In the genomic region with DNA sequence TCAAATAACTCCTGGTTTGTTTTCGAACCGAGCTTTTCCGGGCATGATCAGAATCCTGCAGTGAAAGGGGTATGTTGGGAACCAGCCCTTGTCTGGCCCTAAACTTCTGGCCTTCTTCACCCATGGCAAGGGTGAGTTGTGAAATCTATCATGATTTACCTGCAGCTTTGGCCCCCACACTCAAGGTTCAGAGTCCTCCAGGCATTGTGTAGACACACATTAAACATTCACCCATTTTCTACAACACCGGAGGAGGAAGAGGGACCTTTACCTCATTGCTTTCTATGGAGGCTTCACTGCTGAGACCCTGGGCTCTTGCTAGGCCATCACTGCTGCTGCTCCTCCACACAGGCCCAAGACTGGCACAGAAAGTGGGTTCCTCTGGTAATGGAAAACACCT, we compare ENCODE assay signal across 20 mouse cellular contexts. TPM values are rescaled to one million over a fixed set of nuclear protein-coding genes. Genes with fewer than 3 reads are reported as not detected.
"Had no signal": no experiment of that assay in that cellular context is flagged by ENCODE, and none has a peak within 500 bp of the region (broad histone marks: within the 10 kb centered on the region; RNA-seq: fewer than 3 reads in every experiment).

No protein-coding gene starts in this region.

- H3K4me3 ChIP-seq: layer of hippocampus, adult 2 months; midbrain, embryonic 12.5 days; midbrain, embryonic 15.5 days; neural tube, embryonic 12.5 days; neural tube, embryonic 15.5 days; stomach, embryonic 15.5 days had no signal

- H3K4me2 ChIP-seq: midbrain, embryonic 12.5 days; midbrain, embryonic 15.5 days; neural tube, embryonic 12.5 days; neural tube, embryonic 15.5 days; stomach, embryonic 15.5 days had no signal

- H3K27me3 ChIP-seq: midbrain, embryonic 12.5 days; midbrain, embryonic 15.5 days; neural tube, embryonic 12.5 days; neural tube, embryonic 15.5 days; stomach, embryonic 15.5 days had no signal

- H3K9me3 ChIP-seq: midbrain, embryonic 12.5 days; midbrain, embryonic 15.5 days; neural tube, embryonic 12.5 days; neural tube, embryonic 15.5 days; stomach, embryonic 15.5 days had no signal

- DNase-seq: layer of hippocampus, adult 9-11 months; lung, adult 2 months; lung, postnatal 14 days; lung, postnatal 4 days; right cerebral cortex, adult 18-20 months; right cerebral cortex, postnatal 14 days; spleen, adult 18-20 months; thymus, postnatal 25 days had no signal

- H3K27ac ChIP-seq: layer of hippocampus, adult 2 months; midbrain, embryonic 12.5 days; midbrain, embryonic 15.5 days; neural tube, embryonic 12.5 days; neural tube, embryonic 15.5 days; stomach, embryonic 15.5 days had no signal

- ATAC-seq: hindbrain, embryonic 16.5 days; inflammation-experienced regulatory T-cells, adult 6 months; intestine, embryonic 16.5 days; midbrain, embryonic 15.5 days had no signal

- H3K4me1 ChIP-seq: midbrain, embryonic 12.5 days; midbrain, embryonic 15.5 days; neural tube, embryonic 12.5 days; neural tube, embryonic 15.5 days; stomach, embryonic 15.5 days had no signal

- H3K9ac ChIP-seq: midbrain, embryonic 12.5 days; midbrain, embryonic 15.5 days; neural tube, embryonic 12.5 days; neural tube, embryonic 15.5 days; stomach, embryonic 15.5 days had no signal

RNA-seq across cellular contexts. Expression of gene Sept12, which starts 50.3 kb away (rescaled TPM):
- polyA plus RNA-seq: hindbrain, embryonic 16.5 days; inflammation-experienced regulatory T-cells, adult 6 months; intestine, embryonic 16.5 days; kidney, embryonic 16.5 days; limb, embryonic 11.5 days; lung, adult 2 months; lung, embryonic 16.5 days; midbrain, embryonic 12.5 days; midbrain, embryonic 15.5 days; neural tube, embryonic 12.5 days; neural tube, embryonic 15.5 days; stomach, embryonic 15.5 days had no signal

RNA-seq across cellular contexts. Expression of gene Smim22, which starts 59.7 kb away (rescaled TPM):
- polyA plus RNA-seq: inflammation-experienced regulatory T-cells, adult 6 months; midbrain, embryonic 12.5 days; neural tube, embryonic 12.5 days had no signal
